Mouse (Mus musculus): ENCODE measurements at regions not wholly inside any gene's neighbourhood (a gene's known extent, or its start where the extent isn't known, plus 50 kb on each side); places are given as distances from the start of the nearest gene placed in this dataset.

GRCm38 (mm10) chr13:5229476-5229875, 620.5 kb upstream of the Akr1e1 start:
- DNase-seq (ENCODE audit: low read depth): no peak

DNA sequence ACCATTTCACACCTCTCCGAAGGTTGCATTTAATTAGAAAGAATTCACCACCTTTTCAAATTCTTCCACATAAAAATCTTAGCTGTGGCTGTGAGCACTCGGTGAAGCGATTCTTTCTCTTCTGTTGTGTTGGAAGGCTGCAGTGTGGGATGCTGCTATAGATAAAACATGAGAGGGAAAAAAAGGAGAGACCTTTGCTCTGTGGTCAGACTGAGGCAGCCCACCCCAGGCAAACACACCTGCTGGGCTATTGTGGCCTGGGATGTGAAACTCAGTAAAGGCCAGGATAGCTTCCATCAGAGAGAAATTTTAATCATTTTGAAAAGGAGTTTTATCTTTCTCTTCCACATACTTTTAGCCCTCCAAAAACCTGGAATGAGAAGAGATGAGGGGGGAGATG, 625.3 kb upstream of the Akr1e1 start:
- no peak for DNase-seq (ENCODE audit: low read depth)

GRCm38 (mm10) chr13:5235391-5235790, 625.9 kb upstream of the Klf6 start:
- no peak for DNase-seq (ENCODE audit: low read depth)

DNA sequence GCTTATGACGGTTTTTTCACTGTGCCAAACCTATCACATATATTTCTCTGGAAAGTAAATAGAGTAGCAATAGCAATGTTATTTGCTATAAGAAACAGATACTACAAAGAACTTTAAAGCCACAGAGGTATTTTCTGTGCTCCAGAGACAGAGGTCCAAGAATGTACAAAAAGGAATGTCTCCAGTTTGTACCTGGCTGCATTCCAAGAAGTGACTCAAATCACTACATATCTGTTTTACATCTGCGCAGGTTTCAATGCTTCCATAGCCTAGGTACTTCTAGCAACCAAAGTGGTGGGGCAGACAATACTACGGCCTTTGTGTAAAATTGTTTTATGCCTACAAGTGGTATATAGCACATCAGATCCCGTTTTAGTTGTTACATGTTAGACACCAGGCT, 620.7 kb upstream of the Klf6 start:
- no peak for DNase-seq (ENCODE audit: low read depth)

- DNase-seq (ENCODE audit: low read depth): no peak
Measured at GRCm38 (mm10) chr13:5242782-5243181, 618.5 kb upstream of the Klf6 start.

- no peak for DNase-seq (ENCODE audit: low read depth)
Measured at GRCm38 (mm10) chr13:5248671-5249391, 612.5 kb upstream of the Klf6 start.

- DNase-seq (ENCODE audit: low read depth): peak; percentile 49
Measured at GRCm38 (mm10) chr13:5257891-5258660, 603.2 kb upstream of the Klf6 start.

- DNase-seq (ENCODE audit: low read depth): no peak
Measured at GRCm38 (mm10) chr13:5259760-5260159, 601.5 kb upstream of the Klf6 start.

DNA sequence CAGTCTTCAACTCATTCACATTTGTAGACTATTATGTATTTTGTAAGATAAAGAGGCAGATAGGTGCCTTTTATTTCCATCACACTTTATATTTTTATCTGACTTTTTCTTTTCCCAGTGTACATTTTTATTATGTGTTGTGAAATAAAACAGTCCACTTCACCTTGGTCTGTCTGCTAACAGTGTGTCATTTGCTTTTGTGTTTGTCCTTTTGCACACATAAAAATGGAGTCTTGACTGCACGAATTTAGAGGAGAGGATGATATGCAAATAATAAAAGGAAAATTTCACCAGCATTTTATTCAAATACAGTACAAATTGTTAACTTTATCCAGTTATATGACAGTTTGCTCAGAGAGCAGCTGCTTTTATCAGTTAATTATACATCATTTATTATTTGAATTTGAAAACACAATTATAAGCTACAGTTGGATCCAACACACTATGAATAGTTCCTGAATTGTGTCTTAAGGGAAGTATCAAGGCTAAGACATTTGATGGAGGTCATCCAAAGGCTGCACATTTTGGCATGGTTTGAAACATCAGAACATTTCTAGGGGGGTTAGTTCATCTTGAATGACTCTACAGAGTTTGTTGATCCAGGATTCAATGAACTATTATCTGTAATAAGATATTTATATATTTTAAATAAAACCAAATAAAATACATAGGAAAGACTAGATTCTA, 588.6 kb upstream of the Klf6 start:
- no peak for DNase-seq (ENCODE audit: low read depth)

GRCm38 (mm10) chr13:5276564-5276963, 584.7 kb upstream of the Klf6 start:
- no peak for DNase-seq (ENCODE audit: low read depth)

DNA sequence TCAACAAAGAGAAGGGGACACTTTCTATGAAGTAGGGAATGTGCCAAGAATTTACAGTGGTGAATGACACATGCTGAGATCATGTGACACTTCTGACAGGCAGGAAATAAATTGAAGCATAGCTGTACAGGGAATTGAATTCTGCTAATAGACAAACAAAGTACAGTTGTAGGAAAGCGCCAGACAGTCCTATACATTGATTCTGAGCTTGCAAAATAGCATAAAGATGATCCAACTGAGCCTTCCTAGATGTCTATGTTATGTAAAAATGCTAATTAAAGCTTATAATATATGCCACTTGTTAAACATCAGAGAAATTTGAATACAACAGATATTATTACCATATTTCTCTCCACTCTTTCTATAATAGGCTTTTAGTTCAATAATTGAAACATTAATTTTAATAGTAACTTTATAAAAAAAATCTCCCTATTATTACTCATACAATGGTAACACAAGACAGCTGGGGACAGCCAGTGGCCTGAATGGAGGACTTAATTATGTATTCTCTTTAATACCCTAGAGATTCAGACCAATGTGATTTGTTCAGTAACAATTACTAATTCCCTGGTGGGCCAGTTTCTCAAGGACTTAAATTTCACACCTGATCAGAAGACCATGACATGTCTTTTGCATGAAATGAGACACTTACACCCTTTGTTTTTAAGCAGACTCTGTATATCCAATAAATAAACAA, 571.4 kb upstream of the Klf6 start:
- no peak for DNase-seq (ENCODE audit: low read depth)

- DNase-seq (ENCODE audit: low read depth): peak; percentile 50
Measured at GRCm38 (mm10) chr13:5302141-5302540, 559.1 kb upstream of the Klf6 start.

GRCm38 (mm10) chr13:5306688-5307087, 554.6 kb upstream of the Klf6 start:
- DNase-seq (ENCODE audit: low read depth): no peak

- DNase-seq (ENCODE audit: low read depth): no peak
Measured at GRCm38 (mm10) chr13:5313297-5313696, 548.0 kb upstream of the Klf6 start.

- no peak for DNase-seq (ENCODE audit: low read depth)
Measured at GRCm38 (mm10) chr13:5315011-5315410, 546.3 kb upstream of the Klf6 start.

GRCm38 (mm10) chr13:5317941-5318856, 543.1 kb upstream of the Klf6 start:
- peak; percentile 71 for DNase-seq (ENCODE audit: low read depth)

GRCm38 (mm10) chr13:5345712-5346111, 515.6 kb upstream of the Klf6 start:
- peak; percentile 20 for DNase-seq (ENCODE audit: low read depth)

- DNase-seq (ENCODE audit: low read depth): no peak
Measured at GRCm38 (mm10) chr13:5347503-5348469, 513.5 kb upstream of the Klf6 start.

GRCm38 (mm10) chr13:5367058-5367797, 494.1 kb upstream of the Klf6 start:
- no peak for DNase-seq (ENCODE audit: low read depth)

Measured in 416B (cell line).